Comparison of ENCODE assay signal across 30 mouse cellular contexts in the genomic region with DNA sequence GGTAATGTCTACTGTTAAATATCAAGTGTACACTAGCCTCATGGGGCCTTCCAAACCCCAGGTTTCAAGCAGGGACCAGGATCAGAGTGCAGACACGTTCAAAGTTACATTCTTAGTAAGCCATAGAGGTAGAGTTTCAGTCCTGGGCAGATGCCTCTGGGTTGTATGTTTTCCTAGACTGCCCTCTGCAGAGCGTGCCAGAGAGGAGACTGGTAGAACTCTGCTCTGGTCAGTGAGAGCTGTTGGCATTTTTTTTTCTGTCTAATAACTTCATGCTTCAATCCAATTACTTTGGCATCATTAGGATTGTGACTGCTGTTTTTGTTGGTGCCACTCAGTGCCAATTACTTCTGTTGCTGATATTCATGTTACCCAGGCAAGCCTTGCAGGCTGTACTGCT.
DNase-seq lines count a peak whose midpoint lies in the region; ATAC-seq and TF ChIP-seq lines count a peak whose summit lies in the region.
"Had no signal": no experiment of that assay in that cellular context is flagged by ENCODE, and none has a peak within 500 bp of the region (broad histone marks: within the 10 kb centered on the region; RNA-seq: fewer than 3 reads in every experiment).

No protein-coding gene starts in this region.

- no peak overlapping the region for H3K27ac ChIP-seq in gastrocnemius, adult 2 months
- no peak overlapping the region for H3K27ac ChIP-seq in heart, embryonic 10.5 days
- H3K27ac ChIP-seq in left cerebral cortex, adult 2 months, result no peak overlapping the region
- H3K27ac ChIP-seq in stomach, postnatal 0 days (replicated peaks), result no peak overlapping the region
- H3K27ac ChIP-seq: embryonic facial prominence, embryonic 13.5 days; forebrain, embryonic 13.5 days; heart, embryonic 15.5 days; hindbrain, embryonic 12.5 days; liver, embryonic 15.5 days; lung, embryonic 15.5 days; neural tube, embryonic 13.5 days had no signal

- H3K36me3 ChIP-seq in heart, embryonic 10.5 days, result no peaks in the 10 kb centered on the region
- no peaks in the 10 kb centered on the region for H3K36me3 ChIP-seq in stomach, postnatal 0 days (ENCODE audit: control insufficient read depth, insufficient read depth, low read length)
- H3K36me3 ChIP-seq: embryonic facial prominence, embryonic 13.5 days; heart, embryonic 15.5 days; hindbrain, embryonic 12.5 days; liver, embryonic 15.5 days; lung, embryonic 15.5 days; neural tube, embryonic 13.5 days had no signal

- H3K4me1 ChIP-seq in heart, embryonic 10.5 days, result no peaks in the 10 kb centered on the region
- no peaks in the 10 kb centered on the region for H3K4me1 ChIP-seq in stomach, postnatal 0 days (replicated peaks; ENCODE audit: control insufficient read depth, insufficient read depth)
- H3K4me1 ChIP-seq: embryonic facial prominence, embryonic 13.5 days; heart, embryonic 15.5 days; liver, embryonic 15.5 days; lung, embryonic 15.5 days; megakaryocyte, embryonic 14.5 days had no signal

- WGBS in heart, embryonic 10.5 days, result 55% methylated on average over 2 of the region's 2 CpGs
- 53% methylated on average over 2 of the region's 2 CpGs for WGBS in stomach, postnatal 0 days

- H3K27me3 ChIP-seq in heart, embryonic 10.5 days (ENCODE audit: insufficient read depth, poor library complexity, severe bottlenecking), result no peaks in the 10 kb centered on the region
- H3K27me3 ChIP-seq in stomach, postnatal 0 days (ENCODE audit: control insufficient read depth, insufficient read depth, low read length), result no peaks in the 10 kb centered on the region
- H3K27me3 ChIP-seq: embryonic facial prominence, embryonic 13.5 days; forebrain, embryonic 13.5 days; heart, embryonic 15.5 days; hindbrain, embryonic 12.5 days; liver, embryonic 15.5 days; lung, embryonic 15.5 days; megakaryocyte, embryonic 14.5 days; neural tube, embryonic 13.5 days had no signal

- no peak overlapping the region for H3K9ac ChIP-seq in stomach, postnatal 0 days (ENCODE audit: low read length)
- H3K9ac ChIP-seq: embryonic facial prominence, embryonic 13.5 days; forebrain, embryonic 13.5 days; heart, embryonic 15.5 days; hindbrain, embryonic 12.5 days; liver, embryonic 15.5 days; lung, embryonic 15.5 days; neural tube, embryonic 13.5 days had no signal

- no peak for TF ChIP-seq EP300 in stomach, postnatal 0 days (optimal IDR thresholded peaks at IDR 0.05)

- peak; percentile 47 for TF ChIP-seq CTCF in gastrocnemius, adult 2 months (IDR thresholded peaks at IDR 0.05)
- peak; percentile 28 for TF ChIP-seq CTCF in left cerebral cortex, adult 2 months (IDR thresholded peaks at IDR 0.05)
- 0 out of 2 replicates have a peak, but pooled peaks have one; percentile 5 for TF ChIP-seq CTCF in stomach, postnatal 0 days (IDR thresholded peaks at IDR 0.05; ENCODE audit: low read depth)

- no peak for ATAC-seq in stomach, postnatal 0 days (ENCODE audit: low FRiP score, low TSS enrichment)
- ATAC-seq: activated CD4-positive, CD25-positive, alpha-beta regulatory T cell, adult 4 months; forebrain, embryonic 13.5 days had no signal

- no peak overlapping the region for H3K4me3 ChIP-seq in gastrocnemius, adult 2 months
- H3K4me3 ChIP-seq in heart, embryonic 10.5 days, result no peak overlapping the region
- H3K4me3 ChIP-seq in left cerebral cortex, adult 2 months, result no peak overlapping the region
- no peak overlapping the region for H3K4me3 ChIP-seq in stomach, postnatal 0 days (ENCODE audit: low read depth, low read length)
- H3K4me3 ChIP-seq: embryonic facial prominence, embryonic 13.5 days; erythroblast, embryonic 14.5 days; forebrain, embryonic 13.5 days; heart, embryonic 15.5 days; hindbrain, embryonic 12.5 days; liver, embryonic 15.5 days; lung, embryonic 15.5 days; megakaryocyte, embryonic 14.5 days; neural tube, embryonic 13.5 days had no signal

- H3K9me3 ChIP-seq in heart, embryonic 10.5 days, result no peaks in the 10 kb centered on the region
- H3K9me3 ChIP-seq in stomach, postnatal 0 days (ENCODE audit: control insufficient read depth, low read length), result no peaks in the 10 kb centered on the region
- H3K9me3 ChIP-seq: embryonic facial prominence, embryonic 13.5 days; forebrain, embryonic 13.5 days; heart, embryonic 15.5 days; hindbrain, embryonic 12.5 days; liver, embryonic 15.5 days; lung, embryonic 15.5 days; neural tube, embryonic 13.5 days had no signal

- peak; percentile 27 for DNase-seq in gastrocnemius, adult 2 months
- DNase-seq in gastrocnemius, adult 8-10 months (ENCODE audit: low spot score in 2 of 2), result no peak
- DNase-seq in heart, postnatal 10 days, result peak; percentile 9 to 13
- no peak for DNase-seq in heart, embryonic 10.5 days (ENCODE audit: low spot score)
- no peak for DNase-seq in left cerebral cortex, adult 2 months (ENCODE audit: extremely low spot score in 1 of 2, low spot score in 2 of 2)
- no peak for DNase-seq in left cerebral cortex, adult 11 months (ENCODE audit: low spot score)
- DNase-seq in stomach, postnatal 0 days (ENCODE audit: low spot score), result no peak
- no peak for DNase-seq in neural tube, embryonic 10.5 days (ENCODE audit: extremely low spot score, low spot score)
- DNase-seq: adrenal gland, postnatal 25 days; cerebellum, adult 9-11 months; embryo, embryonic 11 days; kidney, adult 8-10 months; layer of hippocampus, adult 9-11 months; left cerebral cortex, postnatal 4 days; liver; lung, postnatal 36 days; midbrain, embryonic 14.5 days; retina, postnatal 1 day; right cerebral cortex, postnatal 25 days; thymus, postnatal 25 days had no signal

- no peak overlapping the region for H3K4me2 ChIP-seq in stomach, postnatal 0 days (replicated peaks; ENCODE audit: low read depth)
- H3K4me2 ChIP-seq: embryonic facial prominence, embryonic 13.5 days; forebrain, embryonic 13.5 days; heart, embryonic 15.5 days; hindbrain, embryonic 12.5 days; liver, embryonic 15.5 days; lung, embryonic 15.5 days; neural tube, embryonic 13.5 days had no signal

- intact Hi-C loops in gastrocnemius, adult 2 months (cut with DNase I), result no loop called here
- intact Hi-C loops in heart, postnatal 10 days (cut with DNase I), result loop anchor here (2.0 kb wide), 1 partner anchor 98 kb away; no protein-coding TSS in a partner anchor
- intact Hi-C loops in left cerebral cortex, adult 2 months (cut with DNase I), result no loop called here

Comparison
In these comparisons a context has a peak if more than half of its experiments do, and no peak if none do; other contexts are left out.
1. DNase-seq: peak in gastrocnemius, adult 2 months (single experiment) and heart, postnatal 10 days (2 of 2); none in gastrocnemius, adult 8-10 months (0 of 2), heart, embryonic 10.5 days (single experiment), left cerebral cortex, adult 2 months (0 of 2), left cerebral cortex, adult 11 months (single experiment), stomach, postnatal 0 days (single experiment) and neural tube, embryonic 10.5 days (single experiment).
2. Peak in every context shown above with its lines, with median percentiles within 50 percentile points of each other: CTCF ChIP-seq.